ENCODE assay signal across 25 mouse cellular contexts in genomic region chr13:23708654-23709053, GRCm38 (mm10). TPM values are rescaled to one million over a fixed set of nuclear protein-coding genes. Genes with fewer than 3 reads are reported as not detected.
DNase-seq lines count a peak whose midpoint lies in the region; ATAC-seq and TF ChIP-seq lines count a peak whose summit lies in the region.
"Had no signal": no experiment of that assay in that cellular context is flagged by ENCODE, and none has a peak within 500 bp of the region (broad histone marks: within the 10 kb centered on the region; RNA-seq: fewer than 3 reads in every experiment).

No protein-coding gene starts in this region.

- DNase-seq in heart, adult 2 months = no peak
- no peak for DNase-seq in heart, postnatal 36 days
- DNase-seq in kidney, adult 2 months = peak; percentile 27
- DNase-seq in kidney, postnatal 14 days = no peak
- peak; percentile 29 for DNase-seq in limb, embryonic 10.5 days (ENCODE audit: low spot score)
- peak; percentile 28 for DNase-seq in liver, postnatal 0 days
- DNase-seq in embryo, embryonic 10.5 days (ENCODE audit: low spot score) = no peak
- DNase-seq: cerebellum, adult 18-20 months; cerebellum, postnatal 14 days; kidney, postnatal 4 days; lung, adult 2 months; lung, postnatal 14 days; thymus, postnatal 25 days had no signal

- intact Hi-C loops in heart, adult 2 months (cut with DNase I) = no loop called here
- intact Hi-C loops in heart, postnatal 36 days (cut with DNase I) = no loop called here

- no peak for TF ChIP-seq CTCF in heart, adult 2 months (IDR thresholded peaks at IDR 0.05)
- no peak for TF ChIP-seq CTCF in kidney, adult 2 months (conservative IDR thresholded peaks at IDR 0.05; ENCODE audit: insufficient read depth, insufficient read length, low read depth, low read length)
- TF ChIP-seq CTCF in liver, postnatal 0 days (IDR thresholded peaks at IDR 0.05; ENCODE audit: low read depth) = no peak

- no peak for TF ChIP-seq POLR2A in heart, adult 2 months (IDR thresholded peaks at IDR 0.05; ENCODE audit: insufficient read depth, low read depth, low read length)
- no peak for TF ChIP-seq POLR2A in kidney, adult 2 months (IDR thresholded peaks at IDR 0.05; ENCODE audit: low read depth, low read length)

- H3K4me1 ChIP-seq in heart, adult 2 months (ENCODE audit: control insufficient read depth, insufficient read depth, low read length) = peaks cover 2% of the 10 kb centered on the region
- H3K4me1 ChIP-seq in kidney, adult 2 months (ENCODE audit: control insufficient read depth, insufficient read depth, low read length) = 0 out of 2 replicates have a peak, but pooled peaks cover 3% of the 10 kb centered on the region
- peaks cover 28% of the 10 kb centered on the region for H3K4me1 ChIP-seq in limb, embryonic 10.5 days
- H3K4me1 ChIP-seq in liver, postnatal 0 days (ENCODE audit: insufficient read depth) = peaks cover 14% of the 10 kb centered on the region; the same call in 1 of the 2 replicates
- H3K4me1 ChIP-seq: stomach, embryonic 15.5 days had no signal

- H3K9me3 ChIP-seq in limb, embryonic 10.5 days (replicated peaks) = no peaks in the 10 kb centered on the region
- no peaks in the 10 kb centered on the region for H3K9me3 ChIP-seq in liver, postnatal 0 days (ENCODE audit: low read length)
- H3K9me3 ChIP-seq: embryonic facial prominence, embryonic 12.5 days; forebrain, embryonic 13.5 days; hindbrain, embryonic 15.5 days; limb, embryonic 15.5 days; midbrain, embryonic 12.5 days; neural tube, embryonic 15.5 days; stomach, embryonic 15.5 days had no signal

- TF ChIP-seq EP300 in heart, adult 2 months (IDR thresholded peaks at IDR 0.05; ENCODE audit: insufficient read depth, low read depth, low read length) = no peak
- TF ChIP-seq EP300 in liver, postnatal 0 days (IDR thresholded peaks at IDR 0.05; ENCODE audit: low read depth) = no peak

- no peaks in the 10 kb centered on the region for H3K27me3 ChIP-seq in heart, adult 2 months (ENCODE audit: control insufficient read depth, insufficient read depth, low read length)
- no peaks in the 10 kb centered on the region for H3K27me3 ChIP-seq in kidney, adult 2 months (replicated peaks; ENCODE audit: control insufficient read depth, insufficient read depth, low read length)
- no peaks in the 10 kb centered on the region for H3K27me3 ChIP-seq in limb, embryonic 10.5 days (ENCODE audit: low read depth, poor library complexity, severe bottlenecking)
- no peaks in the 10 kb centered on the region for H3K27me3 ChIP-seq in liver, postnatal 0 days (ENCODE audit: insufficient read depth, low read length)
- H3K27me3 ChIP-seq: embryonic facial prominence, embryonic 12.5 days; forebrain, embryonic 13.5 days; hindbrain, embryonic 15.5 days; limb, embryonic 15.5 days; neural tube, embryonic 15.5 days; stomach, embryonic 15.5 days had no signal

- no peaks in the 10 kb centered on the region for H3K79me2 ChIP-seq in heart, adult 2 months (replicated peaks; ENCODE audit: control insufficient read depth, insufficient read depth, low read length)

- H3K27ac ChIP-seq in heart, adult 2 months = peak overlapping the region; percentile 94; the same call in 1 of the 2 replicates
- H3K27ac ChIP-seq in kidney, adult 2 months (ENCODE audit: insufficient read depth, low read depth, low read length) = no peak overlapping the region
- H3K27ac ChIP-seq in limb, embryonic 10.5 days = peak overlapping the region; percentile 56
- H3K27ac ChIP-seq in liver, postnatal 0 days (ENCODE audit: low read depth) = no peak overlapping the region
- H3K27ac ChIP-seq: embryonic facial prominence, embryonic 12.5 days; forebrain, embryonic 13.5 days; hindbrain, embryonic 15.5 days; limb, embryonic 15.5 days; midbrain, embryonic 12.5 days; neural tube, embryonic 15.5 days; stomach, embryonic 15.5 days had no signal

- no peak for ATAC-seq in liver, postnatal 0 days
- ATAC-seq: activated CD4-positive, CD25-positive, alpha-beta regulatory T cell, adult 4 months; forebrain, embryonic 13.5 days had no signal

- WGBS in heart, adult 2 months = 49% methylated on average over 4 of the region's 4 CpGs
- 61% methylated on average over 4 of the region's 4 CpGs for WGBS in kidney, adult 2 months
- WGBS in limb, embryonic 10.5 days = 65% methylated on average over 4 of the region's 4 CpGs
- 65% methylated on average over 4 of the region's 4 CpGs for WGBS in liver, postnatal 0 days (ENCODE audit: insufficient replicate concordance)

- H3K36me3 ChIP-seq in heart, adult 2 months (ENCODE audit: control insufficient read depth, insufficient read depth, low read length) = no peaks in the 10 kb centered on the region; the same call in 1 of the 2 replicates
- no peaks in the 10 kb centered on the region; the same call in 1 of the 2 replicates for H3K36me3 ChIP-seq in kidney, adult 2 months (ENCODE audit: control insufficient read depth, insufficient read depth, low read length)
- no peaks in the 10 kb centered on the region for H3K36me3 ChIP-seq in limb, embryonic 10.5 days
- no peaks in the 10 kb centered on the region for H3K36me3 ChIP-seq in liver, postnatal 0 days (replicated peaks; ENCODE audit: insufficient read depth, low read length)
- H3K36me3 ChIP-seq: embryonic facial prominence, embryonic 12.5 days; hindbrain, embryonic 15.5 days; limb, embryonic 15.5 days; midbrain, embryonic 12.5 days; neural tube, embryonic 15.5 days; stomach, embryonic 15.5 days had no signal

- H3K4me2 ChIP-seq in liver, postnatal 0 days (ENCODE audit: low read depth, low read length) = no peak overlapping the region
- H3K4me2 ChIP-seq: embryonic facial prominence, embryonic 12.5 days; forebrain, embryonic 13.5 days; hindbrain, embryonic 15.5 days; limb, embryonic 15.5 days; midbrain, embryonic 12.5 days; neural tube, embryonic 15.5 days; stomach, embryonic 15.5 days had no signal

- H3K9ac ChIP-seq in heart, adult 2 months (ENCODE audit: low read depth, low read length) = no peak overlapping the region
- no peak overlapping the region for H3K9ac ChIP-seq in liver, postnatal 0 days (replicated peaks)
- H3K9ac ChIP-seq: embryonic facial prominence, embryonic 12.5 days; forebrain, embryonic 13.5 days; hindbrain, embryonic 15.5 days; limb, embryonic 15.5 days; midbrain, embryonic 12.5 days; neural tube, embryonic 15.5 days; stomach, embryonic 15.5 days had no signal

- no peak overlapping the region for H3K4me3 ChIP-seq in heart, adult 2 months
- no peak overlapping the region for H3K4me3 ChIP-seq in kidney, adult 2 months (ENCODE audit: insufficient read depth, low read depth, low read length)
- no peak overlapping the region for H3K4me3 ChIP-seq in limb, embryonic 10.5 days
- no peak overlapping the region for H3K4me3 ChIP-seq in liver, postnatal 0 days (ENCODE audit: low read depth, low read length)
- H3K4me3 ChIP-seq: embryonic facial prominence, embryonic 12.5 days; forebrain, embryonic 13.5 days; hindbrain, embryonic 15.5 days; limb, embryonic 15.5 days; midbrain, embryonic 12.5 days; neural tube, embryonic 15.5 days; stomach, embryonic 15.5 days had no signal

RNA-seq across cellular contexts. Expression of gene Hfe, which starts 2.0 kb away (rescaled TPM):
- total RNA-seq in heart, adult 2 months (2021) = 10 to 100 TPM; 58.9 to 62.8 TPM
- polyA plus RNA-seq in heart, adult 2 months (2012; rRNA removed) = 16.8 and 21.1 TPM in 2 replicates
- total RNA-seq in heart, postnatal 36 days (2021) = 10 to 100 TPM; 48.4 to 66.6 TPM
- 21.2 and 21.4 TPM in 2 replicates for polyA plus RNA-seq in kidney, adult 2 months (2012; rRNA removed)
- polyA plus RNA-seq in limb, embryonic 10.5 days (2016; fragmentation: Nextera tagmentation; extraction: Ambion mirVana) = 1.6 and 2.0 TPM in 2 replicates
- 24.0 and 25.1 TPM in 2 replicates for polyA plus RNA-seq in liver, postnatal 0 days (2015; fragmentation: Nextera tagmentation; extraction: Ambion mirVana)

RNA-seq across cellular contexts. Expression of gene Hist1h4c, which starts 10.4 kb away (rescaled TPM):
- total RNA-seq in heart, adult 2 months (2021) = 10 to 100 TPM; 42.3 to 45.8 TPM
- 1.5 and 3.2 TPM in 2 replicates for polyA plus RNA-seq in heart, adult 2 months (2012; rRNA removed)
- 10 to 100 TPM; 51.7 to 59.6 TPM for total RNA-seq in heart, postnatal 36 days (2021)
- polyA plus RNA-seq in kidney, adult 2 months (2012; rRNA removed) = 9.4 and 10.3 TPM in 2 replicates
- 6.4 and 6.5 TPM in 2 replicates for polyA plus RNA-seq in limb, embryonic 10.5 days (2016; fragmentation: Nextera tagmentation; extraction: Ambion mirVana)
- polyA plus RNA-seq in liver, postnatal 0 days (2015; fragmentation: Nextera tagmentation; extraction: Ambion mirVana) = 6.2 and 6.5 TPM in 2 replicates

RNA-seq across cellular contexts. Expression of gene Hist1h1t, which starts 13.0 kb away (rescaled TPM):
- total RNA-seq in heart, adult 2 months (2021) = not detected
- not detected in 2 replicates for polyA plus RNA-seq in heart, adult 2 months (2012; rRNA removed)
- not detected for total RNA-seq in heart, postnatal 36 days (2021)
- not detected in 2 replicates for polyA plus RNA-seq in kidney, adult 2 months (2012; rRNA removed)
- 0.26 TPM in 1 of 2 replicates, not detected in the other for polyA plus RNA-seq in limb, embryonic 10.5 days (2016; fragmentation: Nextera tagmentation; extraction: Ambion mirVana)
- polyA plus RNA-seq in liver, postnatal 0 days (2015; fragmentation: Nextera tagmentation; extraction: Ambion mirVana) = not detected in 2 replicates
- total RNA-seq: gastrocnemius, adult 18-20 months had no signal
- polyA plus RNA-seq: activated CD4-positive, CD25-positive, alpha-beta regulatory T cell, adult 4 months; forebrain, embryonic 13.5 days; heart, embryonic 16.5 days; hindbrain, embryonic 15.5 days; intestine, embryonic 14.5 days; kidney, embryonic 14.5 days; limb, embryonic 15.5 days; lung, adult 2 months; midbrain, embryonic 12.5 days; neural tube, embryonic 15.5 days had no signal

RNA-seq across cellular contexts. Expression of gene Hist1h2bc, which starts 24.7 kb away (rescaled TPM):
- total RNA-seq in heart, adult 2 months (2021) = 10 to 100 TPM; 73.4 to 78.7 TPM
- 119 and 135 TPM in 2 replicates for polyA plus RNA-seq in heart, adult 2 months (2012; rRNA removed)
- total RNA-seq in heart, postnatal 36 days (2021) = 10 to 100 TPM; 64.4 to 75.8 TPM
- 473 and 571 TPM in 2 replicates for polyA plus RNA-seq in kidney, adult 2 months (2012; rRNA removed)
- 16.9 and 17.0 TPM in 2 replicates for polyA plus RNA-seq in limb, embryonic 10.5 days (2016; fragmentation: Nextera tagmentation; extraction: Ambion mirVana)
- 168 and 180 TPM in 2 replicates for polyA plus RNA-seq in liver, postnatal 0 days (2015; fragmentation: Nextera tagmentation; extraction: Ambion mirVana)

RNA-seq across cellular contexts. Expression of gene Hist1h2ac, which starts 24.9 kb away (rescaled TPM):
- total RNA-seq in heart, adult 2 months (2021) = 1 to 10 TPM; 1.3 to 1.6 TPM
- 0.57 and 0.76 TPM in 2 replicates for polyA plus RNA-seq in heart, adult 2 months (2012; rRNA removed)
- total RNA-seq in heart, postnatal 36 days (2021) = 1 to 10 TPM; 1.6 to 1.8 TPM
- polyA plus RNA-seq in kidney, adult 2 months (2012; rRNA removed) = 0.43 and 0.44 TPM in 2 replicates
- polyA plus RNA-seq in limb, embryonic 10.5 days (2016; fragmentation: Nextera tagmentation; extraction: Ambion mirVana) = 0.60 and 0.98 TPM in 2 replicates
- 0.86 and 0.88 TPM in 2 replicates for polyA plus RNA-seq in liver, postnatal 0 days (2015; fragmentation: Nextera tagmentation; extraction: Ambion mirVana)

Comparison
In these comparisons a context has a peak if more than half of its experiments do, and no peak if none do; other contexts are left out.
1. DNase-seq: peak in kidney, adult 2 months (single experiment), limb, embryonic 10.5 days (single experiment) and liver, postnatal 0 days (single experiment); none in heart, adult 2 months (0 of 2), heart, postnatal 36 days (0 of 2), kidney, postnatal 14 days (single experiment) and embryo, embryonic 10.5 days (single experiment).
2. H3K27ac ChIP-seq: peak in heart, adult 2 months (single experiment) and limb, embryonic 10.5 days (single experiment); none in kidney, adult 2 months (single experiment) and liver, postnatal 0 days (single experiment).